Mouse (Mus musculus) embryonic facial prominence, embryonic 15.5 days (tissue): Measurements from ENCODE around the gene Plekha6. TPM values are rescaled to one million over a fixed set of nuclear protein-coding genes. Genes with fewer than 3 reads are reported as not detected.

Source experiments
- ATAC-seq: fragments of 200-750 bp; cut with Nextera tagmentation; 2 replicates; pipeline ENCODE4 v1.8.0; 2017; ENCODE audit warnings: low read depth, moderate TSS enrichment; ENCODE audit not compliant: insufficient number of reproducible peaks, low FRiP score, low TSS enrichment
- H3K27ac ChIP-seq: fragments of 300-500 bp; sonication (generic); replicated peaks from 2 replicates; pipeline ENCODE4 v1.5.1; 2015; ENCODE audit warnings: mild to moderate bottlenecking, inconsistent platforms
- H3K27me3 ChIP-seq: fragments of 300-500 bp; sonication (generic); 2 replicates; pipeline ENCODE4 v1.6.1; 2015; ENCODE audit warnings: inconsistent platforms
- H3K36me3 ChIP-seq: fragments of 300-500 bp; sonication (generic); 2 replicates; pipeline ENCODE4 v1.6.1; 2015; ENCODE audit warnings: mild to moderate bottlenecking, inconsistent platforms
- H3K4me1 ChIP-seq: fragments of 300-500 bp; sonication (generic); 2 replicates; pipeline ENCODE4 v1.6.1; 2015; ENCODE audit warnings: inconsistent platforms
- H3K4me2 ChIP-seq: fragments of 300-500 bp; sonication (generic); replicated peaks from 2 replicates; pipeline ENCODE4 v1.6.1; 2015; ENCODE audit warnings: mild to moderate bottlenecking, inconsistent platforms
- H3K4me3 ChIP-seq: fragments of 300-500 bp; sonication (generic); replicated peaks from 2 replicates; pipeline ENCODE4 v1.5.1; 2015; ENCODE audit warnings: mild to moderate bottlenecking, inconsistent platforms
- H3K9ac ChIP-seq: fragments of 300-500 bp; sonication (generic); 2 replicates; pipeline ENCODE4 v1.6.1; 2015; ENCODE audit warnings: inconsistent platforms
- H3K9me3 ChIP-seq: fragments of 300-500 bp; sonication (generic); replicated peaks from 2 replicates; pipeline ENCODE4 v1.6.1; 2016; ENCODE audit warnings: inconsistent platforms
- WGBS: fragments of 180-500 bp; shearing (Covaris S2); methylation state at CpG from one replicate; pipeline ENCODE4 v1.1.7; 2015; 5-methylcytosine and 5-hydroxymethylcytosine counted together
- polyA plus RNA-seq: library from polyadenylated mRNA; unstranded; fragments of >200 nt; fragmentation: Nextera tagmentation; extraction: Ambion mirVana; gene quantifications from 2 replicates; pipeline ENCODE4 v1.2.1, GENCODE M21; 2015

The Plekha6 gene
- polyA plus RNA-seq, 1 experiment from 2014 or later: 7.2 TPM

- Histone ChIP-seq H3K4me1 (no peaks in the 10 kb centered on the region), H3K4me2 (no peak overlapping the region), H3K27me3 (no peaks in the 10 kb centered on the region), H3K9ac (no peak overlapping the region), H3K27ac (no peak overlapping the region), H3K36me3 (no peaks in the 10 kb centered on the region), H3K9me3 (no peaks in the 10 kb centered on the region), H3K4me3 (no peak overlapping the region)
- no peak for ATAC-seq
- WGBS: 70% methylated on average over 11 of the region's 11 CpGs
These were observed 183.9 kb downstream of the Plekha6 start for GRCm38 (mm10) chr1:133347693-133348520.

DNA sequence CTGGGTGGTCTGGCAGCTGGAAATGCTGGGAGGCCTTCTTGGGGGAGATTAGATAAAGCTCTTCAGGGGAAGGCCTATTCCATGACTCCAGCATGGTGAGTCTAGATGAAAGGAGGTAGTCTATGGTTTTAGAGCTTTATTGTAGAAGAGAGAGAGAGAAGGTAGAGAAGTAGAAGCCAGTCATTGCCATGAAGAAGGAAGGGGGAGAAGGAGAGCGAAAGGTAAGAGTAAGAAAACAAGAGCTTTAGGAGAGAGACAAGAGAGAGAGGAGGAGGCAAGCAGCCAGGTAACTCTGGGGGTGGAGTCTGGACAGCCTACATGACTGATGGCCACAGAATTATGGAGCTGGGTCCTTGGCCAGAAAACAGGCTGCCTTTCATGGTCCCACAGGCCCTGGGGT is 186.2 kb downstream of the Plekha6 start, which contains the start of gene Ren1:
Gene Ren1 (plus strand): TSS at position 301 of the 400 bp plus-strand sequence.
- no peaks in the 10 kb centered on the region for H3K9me3 ChIP-seq
- no peaks in the 10 kb centered on the region; the same call in 1 of the 2 replicates for H3K4me1 ChIP-seq
- H3K36me3 ChIP-seq: no peaks in the 10 kb centered on the region
- no peak within 1 kb of the TSS for H3K9ac ChIP-seq
- no peak within 1 kb of the TSS for H3K27ac ChIP-seq
- H3K27me3 ChIP-seq: no peaks in the 10 kb centered on the region
- no peak within 1 kb of the TSS for H3K4me2 ChIP-seq
- WGBS: 78% methylated on average over 1 of the region's 1 CpGs
- no peak for ATAC-seq
- no peak within 1 kb of the TSS for H3K4me3 ChIP-seq

GRCm38 (mm10) chr1:133351762-133352161 is 187.8 kb downstream of the Plekha6 start:
- no peak for ATAC-seq

More at GRCm38 (mm10) chr1:133351762-133352161, 187.8 kb downstream of the Plekha6 start:
- Histone ChIP-seq H3K9ac (no peak overlapping the region), H3K9me3 (no peaks in the 10 kb centered on the region), H3K27ac (no peak overlapping the region), H3K4me2 (no peak overlapping the region), H3K27me3 (no peaks in the 10 kb centered on the region), H3K4me3 (no peak overlapping the region), H3K4me1 (peaks cover 4% of the 10 kb centered on the region; the same call in 1 of the 2 replicates), H3K36me3 (no peaks in the 10 kb centered on the region)
- WGBS: 35% methylated on average over 9 of the region's 9 CpGs

Other genes starting within 250 kb of the Plekha6 start
- gene Mdm4, start 133.6 kb upstream of the Plekha6 start, polyA plus RNA-seq: 33.5 and 42.3 TPM in 2 replicates
- 6.2 and 8.1 TPM in 2 replicates for gene Pik3c2b, start 118.5 kb upstream of the Plekha6 start, polyA plus RNA-seq
- gene Ppp1r15b, start 33.1 kb upstream of the Plekha6 start, polyA plus RNA-seq: 34.8 and 35.6 TPM in 2 replicates
- gene Golt1a, start 145.6 kb downstream of the Plekha6 start, polyA plus RNA-seq: 0.48 TPM in 1 of 2 replicates, not detected in the other
- gene Kiss1, start 157.7 kb downstream of the Plekha6 start, polyA plus RNA-seq: 0.49 TPM in 1 of 2 replicates, not detected in the other
- gene Ren1, start 186.3 kb downstream of the Plekha6 start, polyA plus RNA-seq: 0.16 and 0.24 TPM in 2 replicates
- 6.2 and 6.5 TPM in 2 replicates for gene Etnk2, start 199.4 kb downstream of the Plekha6 start, polyA plus RNA-seq